Mouse (Mus musculus): ENCODE results near the gene Efhc1. TPM values are rescaled to one million over a fixed set of nuclear protein-coding genes. Genes with fewer than 3 reads are reported as not detected.

Efhc1 gene
- polyA plus RNA-seq, 1 experiment from 2014 or later, result 1.9 TPM

- 72% methylated on average over 4 of the region's 4 CpGs for WGBS
- 0 out of 2 replicates have a peak, but pooled peaks have one; percentile 42 for ATAC-seq (ENCODE audit: low read depth)
- H3K27ac ChIP-seq (ENCODE audit: low read depth, low read length), result no peak overlapping the region
These were observed 57.5 kb downstream of the Efhc1 start for GRCm38 (mm10) chr1:21008891-21009290.

GRCm38 (mm10) chr1:21010282-21010800, 58.9 kb downstream of the Efhc1 start:
- Histone ChIP-seq H3K9me3 (ENCODE audit: control insufficient read depth, low read length) (no peaks in the 10 kb centered on the region), H3K27ac (ENCODE audit: low read depth, low read length) (no peak overlapping the region), H3K4me3 (ENCODE audit: low read depth, low read length) (no peak overlapping the region), H3K27me3 (ENCODE audit: control insufficient read depth, insufficient read depth, low read length) (no peaks in the 10 kb centered on the region), H3K4me2 (ENCODE audit: low read depth, low read length) (no peak overlapping the region), H3K36me3 (ENCODE audit: control insufficient read depth, insufficient read depth, low read length) (no peaks in the 10 kb centered on the region), H3K9ac (replicated peaks; ENCODE audit: low read depth, low read length) (no peak overlapping the region), H3K4me1 (ENCODE audit: control insufficient read depth, insufficient read depth, low read length) (no peaks in the 10 kb centered on the region)
- WGBS, result 77% methylated on average over 6 of the region's 6 CpGs
- no peak for ATAC-seq (ENCODE audit: low read depth)

More at GRCm38 (mm10) chr1:21008891-21009290, 57.5 kb downstream of the Efhc1 start:
- Histone ChIP-seq H3K4me2 (ENCODE audit: low read depth, low read length) (no peak overlapping the region), H3K9me3 (ENCODE audit: control insufficient read depth, low read length) (no peaks in the 10 kb centered on the region), H3K4me1 (ENCODE audit: control insufficient read depth, insufficient read depth, low read length) (no peaks in the 10 kb centered on the region), H3K9ac (replicated peaks; ENCODE audit: low read depth, low read length) (no peak overlapping the region), H3K4me3 (ENCODE audit: low read depth, low read length) (no peak overlapping the region), H3K27me3 (ENCODE audit: control insufficient read depth, insufficient read depth, low read length) (no peaks in the 10 kb centered on the region), H3K36me3 (ENCODE audit: control insufficient read depth, insufficient read depth, low read length) (no peaks in the 10 kb centered on the region)

DNA sequence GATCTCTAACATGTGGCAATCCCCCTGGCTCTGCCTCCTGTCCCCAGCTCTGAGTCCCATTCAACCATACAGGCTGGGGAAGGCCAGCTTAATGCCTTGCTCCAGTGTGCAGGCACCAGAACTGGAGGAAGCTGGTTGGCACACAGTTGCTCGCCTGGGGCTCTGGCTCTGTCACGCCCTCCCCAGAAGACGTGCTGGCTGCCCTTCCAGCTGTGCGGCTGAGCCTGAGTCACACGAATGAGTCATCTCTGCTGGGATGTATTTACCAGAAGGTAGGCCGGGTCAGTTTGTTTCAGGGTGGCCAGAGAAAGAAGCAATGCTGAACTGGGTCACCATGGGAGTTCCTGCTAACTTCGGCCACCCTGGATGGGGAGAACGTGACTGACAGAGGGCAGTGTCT, 63.0 kb downstream of the Efhc1 start:
- Histone ChIP-seq H3K4me3 (ENCODE audit: low read depth, low read length) (no peak overlapping the region), H3K4me1 (ENCODE audit: control insufficient read depth, insufficient read depth, low read length) (no peaks in the 10 kb centered on the region), H3K9ac (replicated peaks; ENCODE audit: low read depth, low read length) (no peak overlapping the region), H3K4me2 (ENCODE audit: low read depth, low read length) (no peak overlapping the region), H3K9me3 (ENCODE audit: control insufficient read depth, low read length) (no peaks in the 10 kb centered on the region), H3K36me3 (ENCODE audit: control insufficient read depth, insufficient read depth, low read length) (no peaks in the 10 kb centered on the region), H3K27me3 (ENCODE audit: control insufficient read depth, insufficient read depth, low read length) (no peaks in the 10 kb centered on the region), H3K27ac (ENCODE audit: low read depth, low read length) (no peak overlapping the region)
- 78% methylated on average over 8 of the region's 8 CpGs for WGBS
- ATAC-seq (ENCODE audit: low read depth), result no peak; the same call in 1 of the 2 replicates

DNA sequence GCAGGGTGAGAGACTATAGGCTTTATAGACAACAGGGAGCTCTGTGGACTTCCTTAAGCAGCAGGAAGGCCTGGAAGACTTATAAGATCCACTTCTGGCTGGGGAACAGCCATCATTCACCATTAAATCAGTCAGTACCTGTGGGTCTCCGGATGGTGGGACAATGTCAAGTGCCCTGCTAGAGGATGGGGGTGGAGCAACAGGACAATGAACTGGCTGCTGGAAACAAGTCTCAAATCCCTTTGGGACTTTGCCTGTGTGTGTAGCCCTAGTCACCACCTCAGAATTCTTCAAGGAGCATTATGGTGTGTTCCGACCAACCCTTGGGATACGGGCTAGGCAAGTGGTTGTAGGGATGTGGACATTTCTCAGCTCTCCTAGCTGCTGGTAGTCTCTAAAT, 71.7 kb downstream of the Efhc1 start:
- Histone ChIP-seq H3K4me2 (ENCODE audit: low read depth, low read length) (no peak overlapping the region), H3K27ac (ENCODE audit: low read depth, low read length) (no peak overlapping the region), H3K36me3 (ENCODE audit: control insufficient read depth, insufficient read depth, low read length) (no peaks in the 10 kb centered on the region), H3K4me3 (ENCODE audit: low read depth, low read length) (no peak overlapping the region), H3K27me3 (ENCODE audit: control insufficient read depth, insufficient read depth, low read length) (no peaks in the 10 kb centered on the region), H3K9ac (replicated peaks; ENCODE audit: low read depth, low read length) (no peak overlapping the region), H3K4me1 (ENCODE audit: control insufficient read depth, insufficient read depth, low read length) (no peaks in the 10 kb centered on the region), H3K9me3 (ENCODE audit: control insufficient read depth, low read length) (no peaks in the 10 kb centered on the region)
- WGBS, result 79% methylated on average over 3 of the region's 3 CpGs
- no peak for ATAC-seq (ENCODE audit: low read depth)

DNA sequence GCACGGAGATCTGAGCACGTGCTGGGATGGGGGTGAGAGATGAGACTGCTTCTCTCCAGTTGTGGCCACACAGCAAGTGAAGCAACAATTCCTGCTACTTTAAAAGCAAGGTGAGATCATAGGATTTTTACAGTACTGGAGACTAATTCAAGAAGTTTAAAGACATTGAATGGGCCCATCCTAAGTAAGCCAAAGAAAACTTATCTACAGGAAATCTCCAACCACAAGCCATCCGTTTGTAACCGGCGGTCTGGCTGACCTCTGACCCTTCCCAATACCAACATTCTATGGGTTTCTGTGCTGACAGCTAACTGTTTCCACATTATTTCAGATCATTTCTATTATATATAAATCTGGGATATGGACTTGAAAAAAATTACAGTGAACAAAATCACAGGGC, 73.8 kb downstream of the Efhc1 start:
- no peak for ATAC-seq (ENCODE audit: low read depth)
- 86% methylated on average over 5 of the region's 5 CpGs for WGBS
- H3K9me3 ChIP-seq (ENCODE audit: control insufficient read depth, low read length), result no peaks in the 10 kb centered on the region
- no peaks in the 10 kb centered on the region for H3K27me3 ChIP-seq (ENCODE audit: control insufficient read depth, insufficient read depth, low read length)
- H3K4me1 ChIP-seq (ENCODE audit: control insufficient read depth, insufficient read depth, low read length), result no peaks in the 10 kb centered on the region
- no peak overlapping the region for H3K4me3 ChIP-seq (ENCODE audit: low read depth, low read length)
- no peak overlapping the region for H3K9ac ChIP-seq (replicated peaks; ENCODE audit: low read depth, low read length)
- no peaks in the 10 kb centered on the region for H3K36me3 ChIP-seq (ENCODE audit: control insufficient read depth, insufficient read depth, low read length)
- no peak overlapping the region for H3K27ac ChIP-seq (ENCODE audit: low read depth, low read length)
- no peak overlapping the region for H3K4me2 ChIP-seq (ENCODE audit: low read depth, low read length)

DNA sequence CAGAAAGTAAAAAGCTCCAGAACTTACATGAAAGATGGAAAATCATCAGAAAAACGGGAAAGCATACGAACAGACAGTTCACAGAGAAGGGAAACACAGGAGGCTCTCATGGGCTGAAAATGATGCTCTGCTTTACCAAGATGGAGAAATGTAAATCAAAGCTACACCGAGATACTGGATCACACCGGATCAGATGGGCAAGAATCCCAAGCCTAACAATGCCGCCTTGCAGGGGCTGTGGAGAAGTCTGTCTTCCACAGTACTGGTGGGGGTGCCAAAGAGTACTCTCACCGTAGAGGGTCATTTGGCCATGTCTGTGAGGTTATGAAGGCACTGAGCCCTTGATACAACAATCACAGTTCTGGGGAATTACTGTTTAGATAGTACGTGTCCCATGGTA, 75.1 kb downstream of the Efhc1 start:
- no peak overlapping the region for H3K27ac ChIP-seq (ENCODE audit: low read depth, low read length)
- no peak for ATAC-seq (ENCODE audit: low read depth)
- H3K9me3 ChIP-seq (ENCODE audit: control insufficient read depth, low read length), result no peaks in the 10 kb centered on the region
- H3K4me3 ChIP-seq (ENCODE audit: low read depth, low read length), result no peak overlapping the region
- no peaks in the 10 kb centered on the region for H3K27me3 ChIP-seq (ENCODE audit: control insufficient read depth, insufficient read depth, low read length)
- no peaks in the 10 kb centered on the region for H3K4me1 ChIP-seq (ENCODE audit: control insufficient read depth, insufficient read depth, low read length)
- 86% methylated on average over 7 of the region's 7 CpGs for WGBS
- H3K9ac ChIP-seq (replicated peaks; ENCODE audit: low read depth, low read length), result no peak overlapping the region
- H3K36me3 ChIP-seq (ENCODE audit: control insufficient read depth, insufficient read depth, low read length), result no peaks in the 10 kb centered on the region
- H3K4me2 ChIP-seq (ENCODE audit: low read depth, low read length), result no peak overlapping the region

GRCm38 (mm10) chr1:21029000-21029399, 77.6 kb downstream of the Efhc1 start:
- Histone ChIP-seq H3K27me3 (ENCODE audit: control insufficient read depth, insufficient read depth, low read length) (no peaks in the 10 kb centered on the region), H3K36me3 (ENCODE audit: control insufficient read depth, insufficient read depth, low read length) (no peaks in the 10 kb centered on the region), H3K4me1 (ENCODE audit: control insufficient read depth, insufficient read depth, low read length) (no peaks in the 10 kb centered on the region), H3K27ac (ENCODE audit: low read depth, low read length) (no peak overlapping the region), H3K4me2 (ENCODE audit: low read depth, low read length) (no peak overlapping the region), H3K4me3 (ENCODE audit: low read depth, low read length) (no peak overlapping the region), H3K9ac (replicated peaks; ENCODE audit: low read depth, low read length) (no peak overlapping the region), H3K9me3 (ENCODE audit: control insufficient read depth, low read length) (no peaks in the 10 kb centered on the region)
- ATAC-seq (ENCODE audit: low read depth), result no peak
- WGBS, result 96% methylated on average over 4 of the region's 4 CpGs

GRCm38 (mm10) chr1:21031650-21032049, 80.2 kb downstream of the Efhc1 start:
- no peaks in the 10 kb centered on the region for H3K36me3 ChIP-seq (ENCODE audit: control insufficient read depth, insufficient read depth, low read length)
- no peak overlapping the region for H3K27ac ChIP-seq (ENCODE audit: low read depth, low read length)
- 94% methylated on average over 2 of the region's 2 CpGs for WGBS
- no peak overlapping the region for H3K9ac ChIP-seq (replicated peaks; ENCODE audit: low read depth, low read length)
- H3K9me3 ChIP-seq (ENCODE audit: control insufficient read depth, low read length), result no peaks in the 10 kb centered on the region
- no peak overlapping the region for H3K4me3 ChIP-seq (ENCODE audit: low read depth, low read length)
- no peaks in the 10 kb centered on the region for H3K27me3 ChIP-seq (ENCODE audit: control insufficient read depth, insufficient read depth, low read length)
- no peaks in the 10 kb centered on the region for H3K4me1 ChIP-seq (ENCODE audit: control insufficient read depth, insufficient read depth, low read length)
- H3K4me2 ChIP-seq (ENCODE audit: low read depth, low read length), result no peak overlapping the region
- no peak for ATAC-seq (ENCODE audit: low read depth)

GRCm38 (mm10) chr1:21033065-21033791, 81.8 kb downstream of the Efhc1 start:
- WGBS, result 82% methylated on average over 11 of the region's 11 CpGs
- Histone ChIP-seq H3K9me3 (ENCODE audit: control insufficient read depth, low read length) (no peaks in the 10 kb centered on the region), H3K4me2 (ENCODE audit: low read depth, low read length) (no peak overlapping the region), H3K4me1 (ENCODE audit: control insufficient read depth, insufficient read depth, low read length) (no peaks in the 10 kb centered on the region), H3K27ac (ENCODE audit: low read depth, low read length) (no peak overlapping the region), H3K4me3 (ENCODE audit: low read depth, low read length) (no peak overlapping the region), H3K36me3 (ENCODE audit: control insufficient read depth, insufficient read depth, low read length) (no peaks in the 10 kb centered on the region), H3K9ac (replicated peaks; ENCODE audit: low read depth, low read length) (no peak overlapping the region), H3K27me3 (ENCODE audit: control insufficient read depth, insufficient read depth, low read length) (no peaks in the 10 kb centered on the region)
- ATAC-seq (ENCODE audit: low read depth), result peak; percentile 24; the same call in 1 of the 2 replicates

Measured in neural tube, embryonic 14.5 days (tissue).